Mouse (Mus musculus) testis, adult 2 months (tissue): Measurements from ENCODE around the gene Gm28539.

ENCODE experiments used
- CTCF ChIP-seq: fragments of 200-500 bp; IDR thresholded peaks from 2 replicates; pipeline ENCODE4 v1.5.1; 2012; ENCODE audit warnings: low read depth, mild to moderate bottlenecking, inconsistent platforms, low read length, moderate library complexity; ENCODE audit not compliant: control insufficient read depth, insufficient read depth, insufficient replicate concordance
- POLR2A ChIP-seq: fragments of 200-500 bp; IDR thresholded peaks from 2 replicates; pipeline ENCODE4 v1.6.1; 2012; ENCODE audit warnings: low read depth, mild to moderate bottlenecking, inconsistent platforms, low read length, moderate library complexity; ENCODE audit not compliant: control insufficient read depth

- TF ChIP-seq POLR2A (no peak), CTCF (no peak)
Measured at GRCm38 (mm10) chr16:18921771-18922170, 85.4 kb downstream of the Gm28539 start.
